Comparison of ENCODE assay signal across 27 mouse cellular contexts in genomic region chr9:107598385-107598784, GRCm38 (mm10). TPM values are rescaled to one million over a fixed set of nuclear protein-coding genes. Genes with fewer than 3 reads are reported as not detected.
A peak's percentile ranks its signal among the peaks of the same experiment; 100 is the strongest.
DNase-seq lines count a peak whose midpoint lies in the region; ATAC-seq and TF ChIP-seq lines count a peak whose summit lies in the region.
"Had no signal": no experiment of that assay in that cellular context is flagged by ENCODE, and none has a peak within 500 bp of the region (broad histone marks: within the 10 kb centered on the region; RNA-seq: fewer than 3 reads in every experiment).

No protein-coding gene starts in this region.

- ATAC-seq in kidney, embryonic 16.5 days (ENCODE audit: low FRiP score, low TSS enrichment): no peak
- ATAC-seq in midbrain, postnatal 0 days (ENCODE audit: low FRiP score): no peak
- no peak for ATAC-seq in intestine, postnatal 0 days
- ATAC-seq: forebrain, embryonic 14.5 days; hindbrain, embryonic 16.5 days; lung, postnatal 0 days had no signal

- 68% methylated on average over 5 of the region's 5 CpGs for WGBS in kidney, embryonic 16.5 days
- 92% methylated on average over 5 of the region's 5 CpGs for WGBS in midbrain, embryonic 10.5 days
- WGBS in midbrain, postnatal 0 days: 86% methylated on average over 5 of the region's 5 CpGs
- 49% methylated on average over 5 of the region's 5 CpGs for WGBS in intestine, postnatal 0 days

- TF ChIP-seq CTCF in gastrocnemius, adult 2 months (IDR thresholded peaks at IDR 0.05): no peak
- TF ChIP-seq CTCF in midbrain, postnatal 0 days (IDR thresholded peaks at IDR 0.05): no peak
- no peak for TF ChIP-seq CTCF in intestine, postnatal 0 days (IDR thresholded peaks at IDR 0.05; ENCODE audit: low read depth)

- no peak overlapping the region for H3K9ac ChIP-seq in kidney, embryonic 16.5 days (replicated peaks; ENCODE audit: low read length)
- H3K9ac ChIP-seq in midbrain, postnatal 0 days (replicated peaks; ENCODE audit: low read length, poor library complexity, severe bottlenecking): no peak overlapping the region
- H3K9ac ChIP-seq in intestine, postnatal 0 days (ENCODE audit: low read depth, low read length): no peak overlapping the region
- H3K9ac ChIP-seq: embryonic facial prominence, embryonic 15.5 days had no signal

- no peaks in the 10 kb centered on the region for H3K27me3 ChIP-seq in kidney, embryonic 16.5 days (ENCODE audit: insufficient read depth, low read length)
- peaks cover 35% of the 10 kb centered on the region for H3K27me3 ChIP-seq in midbrain, embryonic 10.5 days (ENCODE audit: low read depth, poor library complexity, severe bottlenecking)
- no peaks in the 10 kb centered on the region for H3K27me3 ChIP-seq in midbrain, postnatal 0 days (ENCODE audit: insufficient read depth, low read length)
- no peaks in the 10 kb centered on the region for H3K27me3 ChIP-seq in intestine, postnatal 0 days (replicated peaks; ENCODE audit: control insufficient read depth, insufficient read depth, low read length)
- H3K27me3 ChIP-seq: embryonic facial prominence, embryonic 15.5 days had no signal

- H3K4me1 ChIP-seq in kidney, embryonic 16.5 days (ENCODE audit: insufficient read depth, low read length): peaks cover 18% of the 10 kb centered on the region
- H3K4me1 ChIP-seq in midbrain, embryonic 10.5 days: peaks cover 33% of the 10 kb centered on the region
- H3K4me1 ChIP-seq in midbrain, postnatal 0 days (ENCODE audit: insufficient read depth, low read length): no peaks in the 10 kb centered on the region
- 0 out of 2 replicates have a peak, but pooled peaks cover 3% of the 10 kb centered on the region for H3K4me1 ChIP-seq in intestine, postnatal 0 days (replicated peaks; ENCODE audit: control insufficient read depth, insufficient read depth, low read length)

- no peak overlapping the region for H3K4me2 ChIP-seq in kidney, embryonic 16.5 days (replicated peaks; ENCODE audit: low read depth, low read length)
- H3K4me2 ChIP-seq in midbrain, postnatal 0 days (ENCODE audit: low read depth, low read length, poor library complexity, severe bottlenecking): no peak overlapping the region
- no peak overlapping the region for H3K4me2 ChIP-seq in intestine, postnatal 0 days (replicated peaks; ENCODE audit: low read depth)
- H3K4me2 ChIP-seq: embryonic facial prominence, embryonic 15.5 days; liver, embryonic 11.5 days had no signal

- intact Hi-C loops in gastrocnemius, adult 2 months (cut with DNase I): no loop called here
- intact Hi-C loops in gastrocnemius, postnatal 36 days (cut with DNase I): no loop called here
- intact Hi-C loops in left cerebral cortex, postnatal 4 days (cut with DNase I): no loop called here

- DNase-seq in gastrocnemius, adult 2 months: no peak
- DNase-seq in gastrocnemius, postnatal 36 days: no peak
- peak; percentile 64 to 73 for DNase-seq in kidney, adult 8-10 months
- no peak for DNase-seq in midbrain, embryonic 10.5 days (ENCODE audit: low spot score)
- no peak for DNase-seq in midbrain, postnatal 0 days (ENCODE audit: low spot score)
- DNase-seq in left cerebral cortex, postnatal 4 days: no peak
- DNase-seq: adrenal gland, postnatal 25 days; cerebellum, postnatal 10 days; heart, postnatal 14 days; layer of hippocampus, adult 9-11 months; lung, adult 18-20 months; lung, postnatal 4 days; midbrain, embryonic 14.5 days; right cerebral cortex, postnatal 25 days; spleen, adult 18-20 months; thymus, adult 18-20 months; thymus, postnatal 36 days had no signal

- H3K4me3 ChIP-seq in gastrocnemius, adult 2 months: 0 out of 2 replicates have a peak overlapping the region, but pooled peaks have one; percentile 24
- H3K4me3 ChIP-seq in kidney, embryonic 16.5 days (ENCODE audit: low read length): no peak overlapping the region
- H3K4me3 ChIP-seq in midbrain, embryonic 10.5 days: no peak overlapping the region
- no peak overlapping the region for H3K4me3 ChIP-seq in midbrain, postnatal 0 days (ENCODE audit: low read depth, low read length)
- no peak overlapping the region for H3K4me3 ChIP-seq in intestine, postnatal 0 days (ENCODE audit: low read depth, low read length)
- H3K4me3 ChIP-seq: embryonic facial prominence, embryonic 15.5 days; hindbrain, embryonic 10.5 days; megakaryocyte, embryonic 14.5 days had no signal

- no peaks in the 10 kb centered on the region for H3K9me3 ChIP-seq in kidney, embryonic 16.5 days (ENCODE audit: low read length)
- no peaks in the 10 kb centered on the region for H3K9me3 ChIP-seq in midbrain, embryonic 10.5 days (replicated peaks)
- no peaks in the 10 kb centered on the region for H3K9me3 ChIP-seq in midbrain, postnatal 0 days (ENCODE audit: low read length)
- H3K9me3 ChIP-seq in intestine, postnatal 0 days (ENCODE audit: control insufficient read depth): no peaks in the 10 kb centered on the region
- H3K9me3 ChIP-seq: embryonic facial prominence, embryonic 15.5 days; hindbrain, embryonic 10.5 days; megakaryocyte, embryonic 14.5 days had no signal

- peaks cover 13% of the 10 kb centered on the region for H3K36me3 ChIP-seq in kidney, embryonic 16.5 days (ENCODE audit: insufficient read depth, low read length)
- H3K36me3 ChIP-seq in midbrain, embryonic 10.5 days: peaks cover 18% of the 10 kb centered on the region
- H3K36me3 ChIP-seq in midbrain, postnatal 0 days (ENCODE audit: insufficient read depth, low read length): peaks cover 7% of the 10 kb centered on the region; the same call in 1 of the 2 replicates
- H3K36me3 ChIP-seq in intestine, postnatal 0 days (ENCODE audit: control insufficient read depth, insufficient read depth): peaks cover 27% of the 10 kb centered on the region; the same call in 1 of the 2 replicates

- peak overlapping the region; percentile 96 for H3K27ac ChIP-seq in gastrocnemius, adult 2 months
- H3K27ac ChIP-seq in kidney, embryonic 16.5 days (ENCODE audit: low read length): no peak overlapping the region
- H3K27ac ChIP-seq in midbrain, embryonic 10.5 days (replicated peaks): 0 out of 2 replicates have a peak overlapping the region, but pooled peaks have one; percentile 34
- no peak overlapping the region for H3K27ac ChIP-seq in midbrain, postnatal 0 days (ENCODE audit: low read depth, low read length)
- H3K27ac ChIP-seq in intestine, postnatal 0 days (ENCODE audit: low read depth, low read length): peak overlapping the region; percentile 28
- H3K27ac ChIP-seq: embryonic facial prominence, embryonic 15.5 days; hindbrain, embryonic 10.5 days had no signal

RNA-seq across cellular contexts. Expression of gene Sema3b, which starts 10.6 kb away (rescaled TPM):
- total RNA-seq in gastrocnemius, adult 2 months (2021): 10 to 100 TPM; 11.2 to 17.9 TPM
- 10 to 100 TPM; 13.1 to 17.5 TPM for total RNA-seq in gastrocnemius, postnatal 36 days (2021)
- polyA plus RNA-seq in kidney, embryonic 16.5 days (2015; fragmentation: Nextera tagmentation; extraction: Ambion mirVana): 31.3 TPM in 2 replicates
- 1.8 and 3.2 TPM in 2 replicates for polyA plus RNA-seq in midbrain, embryonic 10.5 days (2016; fragmentation: Nextera tagmentation; extraction: Ambion mirVana)
- total RNA-seq in midbrain, postnatal 0 days (2014; rRNA removed): 5.7 and 16.7 TPM in 2 replicates
- polyA plus RNA-seq in midbrain, postnatal 0 days (2015; fragmentation: Nextera tagmentation; extraction: Ambion mirVana): 4.0 and 5.1 TPM in 2 replicates
- 37.1 and 37.3 TPM in 2 replicates for polyA plus RNA-seq in intestine, postnatal 0 days (2015; fragmentation: Nextera tagmentation; extraction: Ambion mirVana)
- 1 to 10 TPM; 3.9 to 5.6 TPM for total RNA-seq in left cerebral cortex, postnatal 4 days (2021)
- total RNA-seq: common myeloid progenitor, adult 5-6 weeks had no signal

RNA-seq across cellular contexts. Expression of gene Ifrd2, which starts 10.9 kb away (rescaled TPM):
- 10 to 100 TPM; 48.5 to 50.4 TPM for total RNA-seq in gastrocnemius, adult 2 months (2021)
- 10 to 100 TPM; 48.2 to 55.8 TPM for total RNA-seq in gastrocnemius, postnatal 36 days (2021)
- polyA plus RNA-seq in kidney, embryonic 16.5 days (2015; fragmentation: Nextera tagmentation; extraction: Ambion mirVana): 60.7 and 64.3 TPM in 2 replicates
- polyA plus RNA-seq in midbrain, embryonic 10.5 days (2016; fragmentation: Nextera tagmentation; extraction: Ambion mirVana): 46.3 and 56.8 TPM in 2 replicates
- 8.4 and 8.9 TPM in 2 replicates for total RNA-seq in midbrain, postnatal 0 days (2014; rRNA removed)
- polyA plus RNA-seq in midbrain, postnatal 0 days (2015; fragmentation: Nextera tagmentation; extraction: Ambion mirVana): 6.5 and 7.5 TPM in 2 replicates
- 36.9 and 38.9 TPM in 2 replicates for polyA plus RNA-seq in intestine, postnatal 0 days (2015; fragmentation: Nextera tagmentation; extraction: Ambion mirVana)
- 10 to 100 TPM; 12.5 to 14.5 TPM for total RNA-seq in left cerebral cortex, postnatal 4 days (2021)

RNA-seq across cellular contexts. Expression of gene Hyal3, which starts 17.8 kb away (rescaled TPM):
- under 1 TPM; 0.22 to 0.33 TPM for total RNA-seq in gastrocnemius, adult 2 months (2021)
- total RNA-seq in gastrocnemius, postnatal 36 days (2021): under 1 TPM; 0.23 to 0.27 TPM
- 1.3 and 1.6 TPM in 2 replicates for polyA plus RNA-seq in kidney, embryonic 16.5 days (2015; fragmentation: Nextera tagmentation; extraction: Ambion mirVana)
- polyA plus RNA-seq in midbrain, embryonic 10.5 days (2016; fragmentation: Nextera tagmentation; extraction: Ambion mirVana): 0.62 and 0.96 TPM in 2 replicates
- total RNA-seq in midbrain, postnatal 0 days (2014; rRNA removed): 1.1 and 4.3 TPM in 2 replicates
- polyA plus RNA-seq in midbrain, postnatal 0 days (2015; fragmentation: Nextera tagmentation; extraction: Ambion mirVana): 1.8 and 2.2 TPM in 2 replicates
- 0.31 and 0.50 TPM in 2 replicates for polyA plus RNA-seq in intestine, postnatal 0 days (2015; fragmentation: Nextera tagmentation; extraction: Ambion mirVana)
- total RNA-seq in left cerebral cortex, postnatal 4 days (2021): 1 to 10 TPM; 1.5 to 2.1 TPM

RNA-seq across cellular contexts. Expression of gene Naa80, which starts 19.7 kb away (rescaled TPM):
- 10 to 100 TPM; 11.8 to 14.7 TPM for total RNA-seq in gastrocnemius, adult 2 months (2021)
- total RNA-seq in gastrocnemius, postnatal 36 days (2021): 10 to 100 TPM; 11.2 to 14.4 TPM
- polyA plus RNA-seq in kidney, embryonic 16.5 days (2015; fragmentation: Nextera tagmentation; extraction: Ambion mirVana): 21.8 and 24.1 TPM in 2 replicates
- 17.6 and 18.2 TPM in 2 replicates for polyA plus RNA-seq in midbrain, embryonic 10.5 days (2016; fragmentation: Nextera tagmentation; extraction: Ambion mirVana)
- total RNA-seq in midbrain, postnatal 0 days (2014; rRNA removed): 22.7 and 35.4 TPM in 2 replicates
- 20.4 and 24.4 TPM in 2 replicates for polyA plus RNA-seq in midbrain, postnatal 0 days (2015; fragmentation: Nextera tagmentation; extraction: Ambion mirVana)
- 20.4 and 21.4 TPM in 2 replicates for polyA plus RNA-seq in intestine, postnatal 0 days (2015; fragmentation: Nextera tagmentation; extraction: Ambion mirVana)
- 10 to 100 TPM; 11.9 to 13.0 TPM for total RNA-seq in left cerebral cortex, postnatal 4 days (2021)

RNA-seq across cellular contexts. Expression of gene Hyal1, which starts 21.7 kb away (rescaled TPM):
- 1 to 10 TPM; 1.6 to 2.4 TPM for total RNA-seq in gastrocnemius, adult 2 months (2021)
- 1 to 10 TPM; 2.5 to 2.8 TPM for total RNA-seq in gastrocnemius, postnatal 36 days (2021)
- 10.6 and 12.3 TPM in 2 replicates for polyA plus RNA-seq in kidney, embryonic 16.5 days (2015; fragmentation: Nextera tagmentation; extraction: Ambion mirVana)
- 6.8 and 9.3 TPM in 2 replicates for polyA plus RNA-seq in midbrain, embryonic 10.5 days (2016; fragmentation: Nextera tagmentation; extraction: Ambion mirVana)
- total RNA-seq in midbrain, postnatal 0 days (2014; rRNA removed): 2.4 and 3.5 TPM in 2 replicates
- 2.5 and 2.9 TPM in 2 replicates for polyA plus RNA-seq in midbrain, postnatal 0 days (2015; fragmentation: Nextera tagmentation; extraction: Ambion mirVana)
- polyA plus RNA-seq in intestine, postnatal 0 days (2015; fragmentation: Nextera tagmentation; extraction: Ambion mirVana): 2.4 and 2.8 TPM in 2 replicates
- 1 to 10 TPM; 3.8 to 4.1 TPM for total RNA-seq in left cerebral cortex, postnatal 4 days (2021)

Comparison
In these comparisons a context has a peak if more than half of its experiments do, and no peak if none do; other contexts are left out.
1. H3K27ac ChIP-seq: peak in gastrocnemius, adult 2 months (single experiment), midbrain, embryonic 10.5 days (single experiment) and intestine, postnatal 0 days (single experiment); none in kidney, embryonic 16.5 days (single experiment) and midbrain, postnatal 0 days (single experiment).
2. DNase-seq: peak in kidney, adult 8-10 months (2 of 2); none in gastrocnemius, adult 2 months (single experiment), gastrocnemius, postnatal 36 days (0 of 2), midbrain, embryonic 10.5 days (single experiment), midbrain, postnatal 0 days (single experiment) and left cerebral cortex, postnatal 4 days (single experiment).